Mouse (Mus musculus): ENCODE measurements at regions not wholly inside any gene's neighbourhood (a gene's known extent, or its start where the extent isn't known, plus 50 kb on each side); places are given as distances from the start of the nearest gene placed in this dataset.

DNA sequence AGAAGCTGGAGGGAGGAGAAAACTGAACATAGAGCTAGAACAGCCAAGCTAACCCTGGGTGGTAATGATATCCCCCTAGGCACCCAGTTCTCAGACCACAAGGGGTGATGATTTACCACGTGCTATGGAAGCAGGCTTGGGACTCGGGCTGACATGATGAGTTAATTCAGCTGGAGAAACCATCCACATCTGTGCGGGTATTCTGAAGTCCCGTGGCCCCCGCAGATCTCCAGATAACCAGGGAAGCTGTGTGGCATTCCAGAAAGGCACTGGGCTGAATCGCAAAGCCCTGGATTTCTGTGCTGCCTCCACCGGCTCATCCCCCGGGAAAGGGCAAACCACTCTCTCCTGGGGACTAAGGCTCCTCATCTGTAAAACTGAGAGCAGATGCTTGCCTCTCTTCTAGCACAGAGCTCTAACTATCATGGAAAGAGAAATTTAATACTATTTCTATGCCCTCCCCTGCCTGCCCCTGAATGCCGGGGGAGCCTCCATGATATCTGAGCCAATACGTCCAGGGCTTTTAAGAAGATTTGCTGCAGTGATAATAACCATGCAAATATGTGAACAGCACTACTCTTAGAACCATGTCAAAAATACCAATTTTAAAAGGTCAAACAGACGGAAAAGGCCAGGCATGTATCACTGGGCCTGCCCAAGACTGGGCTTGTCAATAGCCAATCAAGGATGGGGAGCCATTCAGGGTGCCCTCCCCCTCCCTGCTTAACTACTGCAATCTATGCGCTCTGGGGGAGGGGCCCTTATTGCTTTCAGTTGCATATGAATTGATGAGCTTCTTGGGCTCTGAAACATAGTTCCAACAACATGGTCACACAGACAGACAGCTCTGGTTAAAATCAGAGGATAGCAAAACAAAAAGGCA, 255.5 kb downstream of the Sox4 start:
- DNase-seq, result no peak

DNA sequence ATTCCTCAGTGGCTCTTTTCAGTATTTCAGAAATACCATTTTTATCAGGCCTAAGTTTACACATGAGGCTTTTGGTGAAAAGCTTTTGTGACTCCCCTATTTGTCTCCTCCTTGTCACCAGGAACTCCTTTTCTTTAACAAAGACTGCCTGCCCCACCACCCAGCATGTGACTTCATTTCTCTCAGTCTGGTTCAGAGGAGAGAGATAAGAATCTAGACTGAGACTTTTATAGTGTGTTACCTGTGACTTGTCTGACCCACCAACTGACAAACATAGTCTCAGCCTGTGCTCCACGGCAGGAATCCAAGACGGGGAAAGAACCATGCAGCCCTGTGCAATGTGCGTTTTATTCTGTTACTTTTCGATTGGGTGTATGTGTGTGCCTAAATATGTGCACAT, 260.4 kb downstream of the Sox4 start:
- no peak for DNase-seq

DNA sequence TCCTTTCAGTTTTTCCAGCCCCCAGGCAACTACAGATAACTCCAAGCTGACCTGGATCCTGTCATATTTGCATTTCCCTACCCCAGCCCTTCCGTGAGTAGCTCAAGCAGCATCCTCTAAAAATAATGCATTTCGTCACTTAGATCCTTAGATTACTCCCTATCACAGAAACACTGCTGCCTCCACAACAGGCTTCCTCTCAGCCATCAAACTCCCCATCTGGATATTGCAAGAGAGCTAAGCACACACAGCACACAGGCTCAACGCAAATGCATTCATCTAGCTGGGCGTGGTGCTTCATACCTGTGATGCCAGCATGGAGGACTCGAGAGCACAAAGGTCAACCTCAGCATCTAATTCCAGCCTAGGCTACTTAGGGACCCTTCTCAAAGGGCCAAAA, 260.9 kb downstream of the Sox4 start:
- no peak for DNase-seq

DNA sequence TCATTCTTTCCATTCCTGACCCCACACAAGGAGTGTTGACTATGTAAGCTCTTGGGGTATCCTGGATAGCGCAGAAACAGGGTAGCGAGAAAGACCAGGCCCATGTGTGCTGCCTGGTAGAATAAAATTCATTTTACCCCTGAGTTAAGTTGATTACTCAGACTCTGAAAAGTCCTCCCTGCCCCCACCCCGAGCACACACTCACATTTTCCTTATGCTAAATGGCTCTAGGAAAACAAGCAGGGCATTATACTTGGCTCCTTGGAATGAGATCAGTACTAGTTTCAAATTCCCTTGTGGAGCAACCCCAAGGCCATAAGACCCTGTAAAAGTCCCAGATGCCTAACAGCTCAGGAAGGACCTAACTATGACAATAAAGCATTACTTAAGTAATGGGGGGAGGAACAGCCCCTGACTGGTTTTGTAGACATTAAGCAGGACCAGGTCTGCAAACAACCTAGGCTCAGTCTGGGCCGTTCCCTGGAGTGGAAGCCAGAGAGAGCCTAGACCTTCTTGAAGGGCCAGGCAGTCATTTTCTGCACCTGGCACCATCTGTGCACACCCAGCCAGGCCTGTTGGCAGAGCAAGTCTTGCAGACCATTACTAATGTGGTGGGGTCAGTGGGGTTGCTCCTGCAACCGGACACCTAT, 262.9 kb downstream of the Sox4 start:
- no peak for DNase-seq

DNA sequence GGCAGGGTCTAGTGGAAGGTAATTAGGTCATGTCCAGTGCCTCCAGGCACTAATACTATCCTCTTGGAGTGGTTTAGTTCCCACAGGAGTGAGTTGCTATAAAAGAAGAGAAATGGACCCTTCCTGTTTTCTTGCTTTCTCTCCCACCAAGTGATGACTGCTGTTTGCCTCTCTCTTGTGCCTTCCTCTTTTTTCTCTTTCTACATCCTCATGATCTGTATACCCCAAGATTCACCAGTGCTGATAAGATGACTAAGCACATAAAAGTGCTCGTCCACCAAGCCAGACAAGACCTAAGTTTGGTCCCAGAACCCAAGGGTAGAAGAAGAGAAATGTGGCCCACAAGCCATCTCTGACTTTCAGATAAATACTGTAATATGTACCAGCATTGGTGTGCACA, 265.7 kb downstream of the Sox4 start:
- DNase-seq, result no peak

DNA sequence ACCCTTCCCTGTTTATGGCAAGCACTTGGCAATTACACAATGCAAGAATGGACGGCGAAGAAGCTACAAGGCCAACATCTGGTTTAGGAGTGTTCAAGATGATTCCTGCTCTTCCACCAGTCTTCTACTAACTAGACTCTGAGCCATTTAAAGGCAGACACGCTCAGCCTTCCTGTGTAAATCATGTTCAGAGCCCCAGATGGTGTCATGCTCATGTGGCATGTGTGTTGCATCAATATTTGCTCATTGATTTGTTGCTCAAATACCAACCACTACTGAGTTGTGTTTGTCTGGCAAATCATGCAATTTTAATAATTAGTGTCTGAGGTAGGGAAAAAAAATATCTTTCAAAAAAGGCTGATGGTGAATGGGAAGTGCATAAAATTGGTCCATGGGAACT, 269.2 kb downstream of the Sox4 start:
- DNase-seq, result no peak

DNA sequence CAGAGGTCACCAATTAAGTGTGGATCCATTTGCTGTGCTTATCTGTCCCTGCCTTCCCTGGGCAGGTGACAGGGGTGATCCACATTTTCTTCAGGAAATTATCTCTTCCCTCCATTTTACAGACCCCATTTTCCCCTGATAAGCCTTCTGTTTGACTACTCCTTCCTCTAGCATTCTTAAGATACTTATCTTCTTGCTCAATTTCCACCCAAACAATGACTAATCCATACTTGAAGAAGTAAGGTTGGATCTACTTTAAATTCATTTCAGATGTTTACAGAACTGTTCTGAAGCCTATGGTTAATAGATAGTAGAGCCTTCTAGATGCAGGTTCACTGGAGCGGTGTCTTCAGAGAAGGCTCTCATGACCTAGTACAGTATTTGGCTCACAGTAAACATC, 273.2 kb downstream of the Sox4 start:
- DNase-seq, result no peak

DNA sequence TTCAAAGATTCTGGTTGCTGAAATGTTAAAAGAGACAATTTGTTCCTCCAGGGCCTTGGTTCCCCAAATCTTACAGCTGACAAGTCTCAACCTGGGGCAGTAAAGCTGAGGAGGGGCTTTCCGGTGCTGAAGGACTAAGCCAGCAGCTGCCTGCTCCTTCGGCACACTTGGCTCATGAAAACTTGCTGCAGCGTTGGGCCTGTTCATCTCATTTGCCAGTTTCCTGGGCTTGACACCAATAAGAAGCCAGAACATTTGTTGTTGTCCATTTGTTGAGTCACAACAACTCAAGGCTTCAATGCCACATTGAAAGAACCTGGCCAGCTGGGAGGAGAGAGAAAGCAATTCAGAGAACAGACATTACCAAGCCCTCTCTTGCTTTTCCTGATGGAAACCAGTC, 279.9 kb downstream of the Sox4 start:
- no peak for DNase-seq

DNA sequence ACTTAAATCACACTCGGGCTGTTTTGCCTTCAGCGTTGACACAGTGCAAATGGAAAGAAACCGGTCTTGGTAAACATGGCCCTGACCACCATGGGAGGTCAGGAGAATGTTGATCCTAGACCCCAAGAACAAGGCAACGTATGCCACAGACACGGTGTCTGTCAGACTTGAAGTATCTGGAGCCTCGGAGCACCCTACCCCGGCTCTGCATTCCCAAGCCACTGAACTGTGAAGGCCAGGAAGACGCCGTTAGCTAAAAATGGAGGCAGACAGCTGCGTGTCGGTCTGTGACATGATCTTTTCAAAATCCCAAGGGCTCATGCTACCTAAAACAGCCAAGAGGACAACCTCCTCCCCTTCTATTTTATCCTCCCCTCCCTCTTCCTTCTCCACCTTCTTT, 282.0 kb downstream of the Sox4 start:
- DNase-seq, result no peak

DNA sequence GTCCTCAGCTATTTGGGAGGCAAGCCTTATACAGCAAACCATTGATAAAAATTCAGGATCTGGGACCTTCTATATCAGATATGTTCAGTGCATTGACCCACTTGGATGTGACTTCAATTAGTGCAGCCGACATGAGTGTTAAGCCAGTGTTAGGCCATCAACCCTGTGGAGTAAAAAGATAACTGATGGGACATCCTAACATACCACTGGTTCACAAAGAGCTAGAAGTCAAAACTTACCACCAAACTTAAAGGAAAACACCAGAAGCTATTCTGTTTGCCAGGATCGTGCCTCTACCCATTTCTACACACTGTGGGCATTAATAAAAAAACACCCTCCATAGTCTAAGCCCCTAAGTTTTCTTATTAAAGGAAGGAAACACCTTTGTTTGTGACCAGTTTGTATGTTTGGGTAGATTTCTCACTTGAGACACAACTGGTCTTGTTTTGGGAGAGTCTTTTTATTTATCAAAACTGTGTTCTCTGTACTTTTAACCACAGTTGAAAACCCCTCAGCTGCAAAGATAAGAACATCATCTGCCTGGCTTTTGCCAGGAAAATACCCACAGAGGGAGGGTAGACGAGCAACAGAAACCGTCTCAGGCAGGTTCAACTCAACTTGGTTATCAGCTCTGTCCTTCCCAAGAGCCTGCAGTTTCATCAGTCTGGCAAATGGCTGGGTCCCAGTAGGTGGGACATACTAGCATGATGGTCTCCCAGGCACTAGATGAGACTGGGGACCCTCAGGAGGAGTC, 283.5 kb downstream of the Sox4 start:
- no peak for DNase-seq

DNA sequence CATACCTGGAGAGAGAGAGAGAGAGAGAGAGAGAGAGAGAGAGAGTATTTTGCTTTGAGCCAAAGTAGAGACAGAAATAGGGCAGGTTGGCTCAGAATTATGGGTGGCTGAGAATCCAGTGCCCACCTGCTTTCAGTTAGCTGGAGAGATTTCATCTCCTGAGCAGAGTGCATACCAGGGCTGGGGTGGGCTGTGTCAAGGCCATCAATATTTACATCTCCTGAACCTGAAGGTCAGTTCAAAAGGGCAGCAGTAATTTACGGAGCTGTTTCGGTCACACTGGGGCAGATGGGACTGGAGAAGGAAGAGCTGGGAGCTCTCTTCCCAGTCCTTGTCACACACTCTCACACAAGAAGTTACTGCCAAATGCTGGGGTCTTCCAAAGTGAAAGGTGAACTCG, 286.7 kb downstream of the Sox4 start:
- DNase-seq, result no peak

DNA sequence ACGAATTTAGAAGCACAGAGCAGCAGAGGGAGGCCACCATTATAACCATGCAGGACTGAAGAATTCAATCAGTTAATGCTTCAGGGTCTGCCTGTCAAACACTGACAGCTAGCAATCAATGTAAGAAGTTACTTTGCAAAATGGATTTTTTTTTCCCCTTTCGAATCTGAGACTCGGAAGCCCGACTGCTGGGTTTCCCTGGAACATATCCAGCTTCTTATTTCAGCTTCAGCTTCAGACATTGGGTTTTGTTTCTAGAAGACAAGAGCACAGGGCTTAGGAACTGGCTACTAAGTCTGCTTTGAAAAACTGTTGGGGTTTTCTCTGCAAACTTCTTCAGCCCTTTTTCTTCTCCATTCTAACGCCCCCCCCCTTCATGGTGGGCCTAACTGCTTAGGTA, 288.4 kb downstream of the Sox4 start:
- no peak for DNase-seq

DNA sequence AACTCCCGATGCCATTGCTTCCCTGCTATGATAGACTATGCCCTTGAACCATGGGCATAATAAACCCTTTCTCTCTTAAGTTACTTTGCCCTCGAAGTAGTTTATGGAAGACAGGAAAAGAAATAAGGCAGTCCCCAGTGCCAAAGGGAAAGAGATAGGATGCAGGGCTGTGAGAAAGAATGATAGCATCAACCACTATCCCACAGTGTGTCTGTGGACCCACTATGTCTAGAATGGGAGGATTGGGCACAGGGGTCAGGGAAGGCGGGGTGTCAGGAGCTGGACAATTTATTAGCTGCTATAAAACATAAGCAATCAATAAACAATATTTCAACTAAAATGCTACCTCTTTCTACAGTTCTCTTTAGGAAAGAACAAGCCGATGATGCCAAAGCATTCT, 288.8 kb downstream of the Sox4 start:
- DNase-seq, result no peak

DNA sequence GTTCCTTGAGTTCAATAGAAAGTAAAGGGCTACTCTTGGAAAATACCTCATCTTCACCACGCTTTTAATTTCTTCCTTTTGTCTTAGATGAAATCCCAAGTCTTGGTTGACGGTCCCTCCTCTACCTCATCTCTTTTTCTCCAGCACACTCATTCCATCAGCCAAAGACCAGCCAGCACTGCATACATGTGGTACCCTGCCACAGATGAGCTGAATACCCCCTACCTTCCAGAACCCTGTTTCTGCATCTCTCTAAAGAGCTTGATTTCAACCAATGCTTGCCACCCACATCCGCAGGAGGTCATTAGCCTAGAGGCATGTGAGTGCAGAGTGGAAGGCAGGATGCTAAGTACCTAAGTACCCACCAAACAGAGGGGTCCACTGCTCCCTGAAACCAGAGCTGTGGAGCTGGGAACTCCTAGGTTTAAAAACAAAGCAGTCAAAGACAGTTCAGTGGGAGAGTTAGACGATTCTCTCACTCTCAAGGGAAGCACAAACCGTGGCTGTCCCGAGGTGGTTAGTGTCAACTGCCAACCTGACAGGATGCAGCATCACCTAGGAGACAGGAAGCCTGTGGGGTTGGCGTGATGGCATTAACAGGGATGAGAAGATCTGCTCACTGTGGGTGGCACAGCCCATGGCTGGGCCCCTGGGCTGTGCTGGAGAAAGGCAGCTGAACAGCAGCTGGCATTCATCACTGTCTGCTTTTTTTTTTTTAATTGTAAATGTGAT, 289.4 kb downstream of the Sox4 start:
- no peak for DNase-seq

DNA sequence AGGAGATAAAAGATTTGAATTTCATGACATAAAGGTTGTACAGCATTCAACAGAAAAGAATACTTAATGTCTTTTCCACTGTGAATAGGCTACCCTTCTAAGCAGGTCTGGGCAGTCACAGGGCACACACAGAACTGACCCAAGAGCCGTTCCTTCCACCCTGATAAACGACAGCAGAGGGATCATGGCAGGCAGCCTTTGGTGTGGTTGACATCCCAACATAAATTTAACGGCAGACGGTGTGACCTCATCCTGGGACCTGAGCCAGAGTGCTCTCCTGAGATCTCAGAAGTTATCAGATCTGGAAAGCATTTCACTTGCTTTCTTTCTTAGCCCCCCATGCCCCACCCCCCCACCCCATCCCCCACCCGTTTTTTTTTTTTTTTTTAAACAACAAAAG, 290.1 kb downstream of the Sox4 start:
- peak; percentile 33 for DNase-seq

DNA sequence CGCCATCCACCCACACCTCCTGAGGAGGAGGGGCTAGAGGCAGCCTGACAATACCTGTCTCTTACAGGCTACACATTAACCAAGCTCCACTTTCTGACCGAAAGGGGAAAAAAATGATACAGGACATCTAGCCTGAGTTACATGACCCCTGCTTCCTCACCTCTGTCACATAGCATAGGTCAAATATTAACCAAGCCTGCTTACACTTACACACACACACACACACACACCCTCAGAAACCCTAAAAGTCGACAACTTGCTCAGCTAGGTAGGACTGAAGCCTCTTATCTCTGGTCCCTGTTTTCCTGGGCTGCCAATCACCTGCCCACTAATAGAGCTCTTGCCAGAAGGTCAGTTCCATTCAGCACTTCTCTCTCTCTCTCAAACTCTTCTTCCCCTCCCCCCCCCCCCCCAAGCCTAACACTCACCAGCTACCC, 291.2 kb downstream of the Sox4 start:
- DNase-seq, result no peak

DNA sequence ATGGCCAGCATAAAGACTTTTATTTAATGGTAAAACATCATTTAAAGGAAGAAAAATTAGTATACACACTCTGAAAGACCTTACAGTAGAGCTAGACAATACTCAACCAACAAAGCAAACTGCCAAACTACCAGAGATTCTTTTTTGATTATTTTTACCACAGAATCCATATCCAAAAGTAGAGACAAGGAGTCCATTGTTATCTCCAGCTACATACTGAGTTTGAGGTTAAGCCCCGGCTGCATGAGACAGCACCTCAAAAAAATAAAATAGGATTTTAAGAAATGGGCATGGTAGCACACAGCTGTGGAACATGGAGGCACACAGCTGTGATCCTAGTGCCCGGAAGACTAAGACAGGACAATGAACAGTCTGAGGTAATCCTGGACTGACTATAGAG, 293.4 kb downstream of the Sox4 start:
- no peak for DNase-seq

DNA sequence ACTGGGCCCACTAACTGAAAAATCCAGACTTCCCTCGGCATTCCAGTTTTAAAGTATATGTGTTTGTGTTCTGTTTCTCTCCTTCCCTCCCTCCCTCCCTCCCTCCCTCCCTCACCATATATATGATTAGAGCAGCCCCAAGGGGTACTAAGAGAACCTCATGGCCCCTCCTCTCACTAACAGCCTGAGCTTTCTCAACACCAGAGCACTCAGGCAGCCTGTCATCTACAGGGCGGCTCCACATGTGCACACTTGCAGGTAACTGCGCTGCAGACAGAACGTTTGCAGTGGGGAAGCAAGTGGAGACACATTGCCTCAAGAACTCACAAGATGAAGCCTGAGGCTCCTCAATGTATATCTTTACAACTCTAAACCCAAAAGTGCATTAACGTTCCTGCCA, 294.9 kb downstream of the Sox4 start:
- DNase-seq, result no peak

DNA sequence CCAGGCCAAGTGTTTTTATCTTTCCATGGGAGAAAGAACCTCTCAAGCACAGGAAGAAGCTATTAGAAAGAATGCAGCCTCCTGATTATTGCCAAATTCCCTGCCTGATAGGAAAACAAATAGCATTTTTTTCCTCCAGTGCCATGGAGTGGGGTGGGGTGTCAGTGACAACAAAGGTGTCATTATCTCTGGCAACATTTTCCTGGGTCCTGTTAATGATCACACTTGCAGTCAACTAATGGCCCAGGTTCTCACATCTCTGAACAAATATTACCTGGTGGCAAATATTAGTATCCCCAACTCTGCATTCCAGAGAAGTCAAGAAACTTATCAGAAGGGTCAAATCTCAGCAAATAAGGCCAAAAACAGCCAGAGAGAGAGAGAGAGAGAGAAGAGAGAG, 298.6 kb downstream of the Sox4 start:
- DNase-seq, result no peak

DNA sequence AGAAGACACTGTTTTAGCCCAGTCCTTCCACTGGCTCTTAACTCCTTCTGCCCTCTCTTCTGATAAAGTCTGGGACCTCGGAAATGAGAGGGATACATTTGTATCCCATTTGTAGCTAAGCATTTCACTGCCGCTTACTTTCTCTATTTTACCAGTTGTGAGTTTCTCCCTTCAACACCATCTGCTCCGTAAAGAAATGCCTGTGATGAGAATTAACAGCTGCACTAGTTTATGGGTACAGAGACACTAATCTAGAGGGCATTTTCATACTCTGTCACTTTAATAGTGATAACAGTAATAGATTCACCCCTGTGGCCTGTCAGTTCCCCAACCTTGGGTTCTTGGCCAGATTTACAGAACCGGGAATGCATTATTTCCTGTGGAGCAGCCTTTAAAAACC, 300.2 kb downstream of the Sox4 start:
- DNase-seq, result no peak

DNA sequence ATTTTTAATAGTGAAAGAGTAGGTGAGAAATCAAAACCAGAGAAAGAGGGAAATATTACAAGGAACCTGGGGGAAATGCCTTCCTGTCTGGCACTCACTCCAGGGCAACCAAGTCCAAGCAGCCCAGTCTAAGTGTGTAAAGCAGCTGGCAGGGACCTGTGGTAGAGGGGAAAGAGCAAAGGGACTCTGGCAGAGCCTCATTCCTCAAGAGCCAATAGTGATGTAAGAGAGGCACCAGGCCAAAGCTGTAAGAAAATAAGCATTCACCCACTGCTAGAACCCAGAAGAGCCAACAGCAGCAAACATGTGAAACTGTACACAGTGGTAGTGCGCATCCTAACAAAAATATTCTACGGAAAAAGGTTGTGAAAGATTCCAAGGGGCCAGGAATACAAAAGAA, 301.7 kb downstream of the Sox4 start:
- peak; percentile 15 for DNase-seq

DNA sequence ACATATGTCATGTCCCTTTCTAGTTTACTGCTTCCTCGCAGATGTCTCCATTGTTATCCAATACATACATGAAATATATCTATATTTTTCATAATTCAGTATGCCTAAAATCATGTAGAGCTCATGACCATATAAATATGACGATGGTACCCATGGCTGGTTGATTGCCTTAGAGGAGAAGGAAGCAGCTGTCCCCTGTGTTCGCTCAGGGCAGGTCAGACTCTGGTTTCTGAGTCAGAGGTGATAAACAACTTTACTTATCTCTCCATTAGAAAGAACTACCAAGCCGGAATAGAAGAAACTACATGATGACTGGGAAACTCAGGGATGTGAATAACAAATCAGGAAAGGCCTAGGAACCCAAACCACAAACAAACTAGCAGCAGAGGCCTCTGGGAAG, 307.6 kb downstream of the Sox4 start:
- DNase-seq, result no peak

Measured in gastrocnemius, postnatal 10 days (tissue).